Mouse (Mus musculus) heart, adult 2 months (tissue): ENCODE results near the gene Gstm4. TPM values are rescaled to one million over a fixed set of nuclear protein-coding genes. Genes with fewer than 3 reads are reported as not detected.
"Not testable (repeated sequence)": the region's sequence is repeated elsewhere in the genome, so short reads cannot be mapped to it uniquely, and the experiment has no call there.

ENCODE experiments used
- DNase-seq, 2 experiments: peaks; one replicate each; pipeline ENCODE4 v3.0.0; 2021
- H3K27ac ChIP-seq: fragments of 200-600 bp; 2 replicates; pipeline ENCODE4 v1.8.1; 2022
- H3K27me3 ChIP-seq: fragments of 200-500 bp; 2 replicates; pipeline ENCODE4 v1.6.1; 2012; ENCODE audit warnings: mild to moderate bottlenecking, low read length, inconsistent platforms, mixed read lengths; ENCODE audit not compliant: control insufficient read depth, insufficient read depth
- H3K36me3 ChIP-seq: fragments of 200-500 bp; 2 replicates; pipeline ENCODE4 v1.6.1; 2012; ENCODE audit warnings: low read length, inconsistent platforms; ENCODE audit not compliant: control insufficient read depth, insufficient read depth
- H3K4me1 ChIP-seq: fragments of 200-500 bp; 2 replicates; pipeline ENCODE4 v1.6.1; 2011; ENCODE audit warnings: low read length; ENCODE audit not compliant: control insufficient read depth, insufficient read depth
- H3K4me3 ChIP-seq: fragments of 200-600 bp; 2 replicates; pipeline ENCODE4 v1.8.1; 2022
- H3K79me2 ChIP-seq: fragments of 200-500 bp; replicated peaks from 2 replicates; pipeline ENCODE4 v1.6.1; 2012; ENCODE audit warnings: mild to moderate bottlenecking, inconsistent platforms, low read length, moderate library complexity, mixed read lengths; ENCODE audit not compliant: control insufficient read depth, insufficient read depth
- H3K9ac ChIP-seq: fragments of 200-500 bp; 2 replicates; pipeline ENCODE4 v1.6.1; 2012; ENCODE audit warnings: low read depth, mild to moderate bottlenecking, control low read depth, inconsistent platforms, low read length, mixed read lengths
- CTCF ChIP-seq: fragments of 200-600 bp; IDR thresholded peaks from 2 replicates; pipeline ENCODE4 v1.8.1; 2022; ENCODE audit warnings: antibody characterized with exemption, mild to moderate bottlenecking, moderate library complexity
- EP300 ChIP-seq: fragments of 200-500 bp; IDR thresholded peaks from 2 replicates; pipeline ENCODE4 v1.6.1; 2011; ENCODE audit warnings: low read depth, low read length, control low read depth; ENCODE audit not compliant: insufficient read depth
- POLR2A ChIP-seq: fragments of 200-500 bp; IDR thresholded peaks from 2 replicates; pipeline ENCODE4 v1.6.1; 2011; ENCODE audit warnings: mild to moderate bottlenecking, low read depth, low read length, control low read depth; ENCODE audit not compliant: insufficient read depth
- WGBS: fragments of 180-500 bp; shearing (Covaris S2); methylation state at CpG from one replicate; pipeline ENCODE4 v1.1.7; 2018; 5-methylcytosine and 5-hydroxymethylcytosine counted together
- intact Hi-C: fragments of 180-260 bp; cut with DNase I; formaldehyde crosslinking; loops from one replicate; pipeline ENCODE4 v1.15.1; 2025
- polyA plus RNA-seq: library from polyadenylated mRNA; depleted of rRNA; stranded (reverse); fragments of >200 nt; gene quantifications from 2 replicates; pipeline ENCODE4 v1.2.3, GENCODE M21; 2012
- total RNA-seq, 2 experiments: library from RNA; stranded (reverse); gene quantifications; 2 replicates each; pipeline ENCODE4 v1.2.3; 2021

Gene Gstm4
- total and polyA plus RNA-seq, 3 experiments: 11.7 to 17.1 (median 11.9) TPM

GRCm38 (mm10) chr3:108017473-108018189, 27.1 kb downstream of the Gstm4 start, which contains the start of gene Gstm1:
Gene Gstm1, minus strand, starts transcription at chr3:108017973.
- H3K36me3 ChIP-seq: peaks cover 12% of the 10 kb centered on the region; the same call in 1 of the 2 replicates
- peak; percentile 97 for TF ChIP-seq CTCF
- peak; percentile 100 for TF ChIP-seq POLR2A
- peak; percentile 94; the same call in 1 of the 2 replicates for TF ChIP-seq EP300
- H3K4me3 ChIP-seq: peak within 1 kb of the TSS; percentile 63
- no peaks in the 10 kb centered on the region for H3K79me2 ChIP-seq
- peaks cover 18% of the 10 kb centered on the region for H3K4me1 ChIP-seq
- DNase-seq: peak; percentile 95 to 98
- H3K27me3 ChIP-seq: no peaks in the 10 kb centered on the region
- under 1% methylated on average over 31 of the region's 31 CpGs for WGBS
- peak within 1 kb of the TSS; percentile 95 for H3K27ac ChIP-seq
- H3K9ac ChIP-seq: peak within 1 kb of the TSS; percentile 72
- intact Hi-C loops: loop anchor here (1.0 to 10.0 kb wide), 6 partner anchors 27 to 253 kb away; partner anchors contain the start of genes Csf1, Gstm4 and Gstm7

GRCm38 (mm10) chr3:108016468-108016867, 28.2 kb downstream of the Gstm4 start:
- H3K36me3 ChIP-seq: peaks cover 12% of the 10 kb centered on the region; the same call in 1 of the 2 replicates
- DNase-seq, H3K79me2 ChIP-seq, H3K27me3 ChIP-seq: not testable (repeated sequence)
- peak overlapping the region; percentile 19; the same call in 1 of the 2 replicates for H3K9ac ChIP-seq
- H3K4me3 ChIP-seq: peak overlapping the region; percentile 63
- WGBS: 91% methylated on average over 5 of the region's 5 CpGs
- peaks cover 18% of the 10 kb centered on the region for H3K4me1 ChIP-seq
- peak overlapping the region; percentile 95 for H3K27ac ChIP-seq
- intact Hi-C loops: loop anchor here (5.0 to 10.0 kb wide), 3 partner anchors 34 to 252 kb away; partner anchors contain the start of gene Csf1

GRCm38 (mm10) chr3:108014974-108015346, 29.7 kb downstream of the Gstm4 start:
- H3K36me3 ChIP-seq: peaks cover 12% of the 10 kb centered on the region; the same call in 1 of the 2 replicates
- H3K27ac ChIP-seq: peak overlapping the region; percentile 7
- H3K4me3 ChIP-seq: no peak overlapping the region

GRCm38 (mm10) chr3:108014098-108014973, 30.4 kb downstream of the Gstm4 start:
- H3K36me3 ChIP-seq: peaks cover 12% of the 10 kb centered on the region; the same call in 1 of the 2 replicates
- peaks cover 21% of the 10 kb centered on the region for H3K4me1 ChIP-seq
- peak overlapping the region; percentile 9; the same call in 1 of the 2 replicates for H3K9ac ChIP-seq
- H3K27me3 ChIP-seq: no peaks in the 10 kb centered on the region
- H3K4me3 ChIP-seq: no peak overlapping the region
- no peak for TF ChIP-seq CTCF
- intact Hi-C loops: loop anchor here (10.0 kb wide), 1 partner anchor 250 kb away; the partner anchor contains the start of gene Csf1
- 65% methylated on average over 8 of the region's 8 CpGs for WGBS
- H3K27ac ChIP-seq: peak overlapping the region; percentile 81
- DNase-seq: peak; percentile 37 to 42
- no peaks in the 10 kb centered on the region for H3K79me2 ChIP-seq

More at GRCm38 (mm10) chr3:108014974-108015346, 29.7 kb downstream of the Gstm4 start:
- no peak for TF ChIP-seq POLR2A
- no peak for TF ChIP-seq EP300
- TF ChIP-seq CTCF: no peak
- intact Hi-C loops: loop anchor here (5.0 to 10.0 kb wide), 3 partner anchors 33 to 250 kb away; partner anchors contain the start of gene Csf1
- no peak overlapping the region for H3K9ac ChIP-seq
- no peaks in the 10 kb centered on the region for H3K79me2 ChIP-seq
- no peaks in the 10 kb centered on the region for H3K27me3 ChIP-seq
- DNase-seq: no peak
- peaks cover 21% of the 10 kb centered on the region for H3K4me1 ChIP-seq
- WGBS: 90% methylated on average over 2 of the region's 2 CpGs

GRCm38 (mm10) chr3:108013331-108013871, 31.3 kb downstream of the Gstm4 start:
- intact Hi-C loops: loop anchor here (10.0 kb wide), 1 partner anchor 249 kb away; the partner anchor contains the start of gene Csf1
- peak overlapping the region; percentile 23; the same call in 1 of the 2 replicates for H3K4me3 ChIP-seq

More at GRCm38 (mm10) chr3:108013331-108013871, 31.3 kb downstream of the Gstm4 start:
- H3K4me1 ChIP-seq: peaks cover 17% of the 10 kb centered on the region
- H3K9ac ChIP-seq: peak overlapping the region; percentile 43; the same call in 1 of the 2 replicates
- 37% methylated on average over 4 of the region's 4 CpGs for WGBS
- no peaks in the 10 kb centered on the region for H3K79me2 ChIP-seq
- peak overlapping the region; percentile 81 for H3K27ac ChIP-seq
- no peak for TF ChIP-seq CTCF
- TF ChIP-seq POLR2A: peak; percentile 47; the same call in 1 of the 2 replicates
- peaks cover 12% of the 10 kb centered on the region; the same call in 1 of the 2 replicates for H3K36me3 ChIP-seq
- DNase-seq: peak; percentile 70 to 82
- H3K27me3 ChIP-seq: no peaks in the 10 kb centered on the region
